Mouse (Mus musculus): ENCODE measurements around the gene Dtx4.
"Not testable (repeated sequence)": the region's sequence is repeated elsewhere in the genome, so short reads cannot be mapped to it uniquely, and the experiment has no call there.

Gene Dtx4

DNA sequence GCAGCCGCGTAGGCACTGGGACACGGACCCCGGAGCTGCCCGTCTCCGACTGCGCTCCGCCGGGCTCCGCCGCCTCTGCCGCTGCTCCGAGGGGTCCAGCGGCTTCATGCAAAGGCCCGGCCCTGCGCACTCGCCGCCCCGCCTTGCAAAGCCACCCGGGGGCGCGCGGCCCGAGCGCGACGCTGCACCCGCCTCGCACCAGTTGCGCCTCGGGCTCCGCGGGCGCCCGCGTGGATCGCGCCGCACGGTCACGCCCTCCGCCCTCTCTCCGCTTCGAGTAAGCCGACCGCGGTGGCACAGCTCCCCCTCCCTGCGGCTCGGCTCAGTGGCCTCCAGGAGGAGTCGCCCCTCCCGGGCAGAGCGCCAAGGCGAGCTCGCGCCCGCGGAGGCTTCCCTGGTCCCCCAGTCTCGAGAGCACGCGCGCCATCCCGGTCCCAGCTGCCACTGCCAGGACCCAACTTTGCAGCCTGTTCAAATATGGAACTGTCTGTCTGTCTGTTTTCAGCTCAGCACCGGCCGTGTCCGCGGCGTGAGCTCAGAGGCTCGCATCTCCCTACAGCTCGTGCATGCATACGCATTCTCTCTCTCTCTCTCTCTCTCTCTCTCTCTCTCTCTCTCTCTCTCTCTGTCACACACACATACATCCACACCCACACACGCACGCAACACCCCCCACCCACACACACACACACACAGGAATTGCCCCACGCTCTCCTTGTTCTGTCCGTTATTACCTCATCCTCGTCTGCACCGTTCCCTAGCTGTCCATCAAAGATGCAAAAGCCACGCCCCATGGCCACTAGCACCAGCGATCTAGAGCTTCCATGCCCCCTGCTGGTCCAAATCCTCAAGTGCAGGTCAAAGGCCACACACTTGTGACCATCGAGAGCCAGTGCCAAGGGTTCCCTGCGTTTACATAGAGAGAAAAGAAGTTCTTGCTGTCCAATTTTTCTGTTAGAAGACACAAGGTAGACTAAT is at the start of gene Dtx4:
Gene Dtx4 (minus strand): TSS at position 85 of the 978 bp plus-strand sequence.
- DNase-seq: peak; percentile 96

DNA sequence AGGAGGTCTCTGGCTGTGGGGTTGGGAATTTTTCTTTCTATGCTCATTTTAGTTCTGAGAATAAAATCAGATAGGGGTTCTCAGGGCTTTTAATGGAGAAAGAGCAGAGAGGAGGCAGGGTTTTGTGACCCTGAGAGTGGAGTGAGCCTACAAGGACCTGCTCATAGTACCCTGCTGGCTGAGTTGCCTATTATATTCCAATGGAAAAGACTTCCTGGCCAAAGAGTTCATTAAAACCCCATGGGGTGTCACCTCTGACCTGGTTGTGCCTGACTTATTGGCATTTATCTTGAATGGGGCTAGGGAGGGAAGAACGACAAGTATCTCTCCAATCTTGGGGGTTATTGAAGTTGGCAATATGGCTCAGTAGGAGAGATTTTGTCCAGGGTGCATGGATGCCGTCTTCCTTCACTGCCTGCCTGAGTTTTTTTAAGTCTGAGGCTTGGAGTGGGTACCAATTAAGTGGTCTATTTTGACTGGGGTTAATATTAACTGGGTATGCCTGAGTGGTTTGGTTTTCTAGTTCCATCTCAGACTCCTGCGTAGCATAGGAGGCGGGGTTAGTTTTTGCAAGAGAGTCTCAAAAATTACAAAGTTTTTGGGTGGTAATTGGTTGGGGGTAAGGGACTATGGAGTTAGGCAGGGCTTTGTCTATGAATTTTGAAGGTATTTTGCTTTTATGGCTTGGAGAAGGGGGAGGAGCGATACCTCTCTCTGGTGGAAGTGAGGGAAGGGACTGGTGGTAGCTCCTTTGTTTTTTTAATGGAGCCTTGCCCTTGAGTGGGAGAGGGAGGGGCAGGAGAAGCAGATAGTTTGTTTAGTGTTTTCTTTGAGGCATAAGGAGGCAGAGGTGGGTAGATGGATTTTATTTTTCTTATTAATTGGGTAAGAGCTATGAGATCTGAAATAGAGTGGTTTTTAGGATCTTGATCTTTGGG is 49.0 kb upstream of the Dtx4 start:
- no peak for DNase-seq

DNA sequence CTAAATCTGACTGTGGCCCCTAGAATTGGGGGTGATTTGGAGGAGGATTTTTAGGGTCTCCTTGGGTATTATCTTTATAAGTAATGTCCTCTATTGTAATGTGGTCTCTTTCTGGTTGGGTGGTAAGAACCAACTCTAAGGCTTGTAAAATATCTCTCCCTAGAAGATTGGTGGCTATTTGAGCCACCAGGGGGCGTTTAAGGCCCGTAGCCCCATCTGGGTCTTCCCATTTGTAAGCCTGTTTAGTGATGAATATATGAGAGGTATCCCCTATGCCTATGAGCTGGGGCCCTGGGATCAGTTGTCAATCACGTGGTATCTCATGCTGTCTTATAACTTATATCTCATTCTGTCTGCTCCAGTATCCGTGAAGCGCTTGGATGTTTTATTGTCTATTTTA is 47.9 kb upstream of the Dtx4 start:
- no peak for DNase-seq

DNA sequence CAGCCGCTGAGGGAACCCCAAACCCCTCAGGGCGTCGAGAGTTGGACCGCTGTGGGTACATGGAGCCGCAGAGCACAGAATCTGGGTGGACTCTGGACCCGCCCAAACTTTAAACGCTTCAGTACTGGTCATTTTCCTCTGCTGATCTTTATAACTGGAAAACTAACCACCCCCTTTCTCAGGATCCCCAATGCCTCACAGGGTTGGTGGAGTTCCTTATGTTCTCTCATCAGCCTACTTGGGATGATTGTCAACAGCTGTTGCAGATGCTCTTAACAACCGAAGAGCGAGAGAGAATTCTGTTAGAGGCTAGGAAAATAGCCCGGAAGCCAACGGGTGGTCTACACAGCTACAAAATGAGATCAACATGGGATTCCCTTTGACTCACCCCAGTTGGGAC is 44.2 kb upstream of the Dtx4 start, which contains the start of gene Fam111a:
Gene Fam111a (plus strand): TSS at position 301 of the 400 bp plus-strand sequence.
- not testable (repeated sequence) for DNase-seq

DNA sequence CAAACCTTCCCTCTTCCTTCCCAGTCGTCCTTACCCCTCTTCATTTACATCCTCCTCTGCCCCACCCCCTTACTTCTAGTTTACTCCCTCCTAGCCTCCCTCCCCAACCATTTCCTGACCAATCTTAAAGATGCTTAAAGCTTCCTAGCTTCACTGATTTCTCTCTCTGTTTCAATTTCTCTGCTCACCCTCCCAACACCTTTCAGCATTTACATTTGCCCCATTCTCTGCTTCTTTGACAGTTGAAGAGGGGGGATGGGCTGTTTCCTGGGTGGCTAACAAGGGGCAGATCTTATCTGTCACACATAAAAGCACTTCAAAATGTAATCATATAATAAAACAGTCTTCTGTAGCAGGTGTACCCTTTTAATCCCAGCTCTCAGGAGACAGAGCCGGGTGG is 40.4 kb upstream of the Dtx4 start:
- DNase-seq: no peak

DNA sequence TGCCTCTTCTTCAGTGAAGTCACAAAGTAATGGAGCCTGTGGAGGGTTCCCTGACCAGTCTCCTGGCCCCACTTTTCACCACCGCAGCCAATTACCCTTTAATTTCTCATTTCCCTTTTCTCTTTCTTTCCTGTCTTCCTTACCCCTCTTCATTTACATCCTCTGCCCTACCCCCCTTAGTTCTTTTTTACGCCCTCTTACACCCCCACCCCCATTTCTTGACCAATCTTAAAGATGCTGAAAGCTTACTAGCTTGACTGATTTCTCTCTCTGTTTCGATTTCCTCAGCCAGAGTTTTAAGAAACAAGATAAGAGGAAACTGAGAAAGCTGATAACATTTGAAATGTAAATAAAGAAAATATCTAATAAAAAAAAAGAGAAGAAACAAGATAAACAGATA is 39.5 kb upstream of the Dtx4 start:
- no peak for DNase-seq

DNA sequence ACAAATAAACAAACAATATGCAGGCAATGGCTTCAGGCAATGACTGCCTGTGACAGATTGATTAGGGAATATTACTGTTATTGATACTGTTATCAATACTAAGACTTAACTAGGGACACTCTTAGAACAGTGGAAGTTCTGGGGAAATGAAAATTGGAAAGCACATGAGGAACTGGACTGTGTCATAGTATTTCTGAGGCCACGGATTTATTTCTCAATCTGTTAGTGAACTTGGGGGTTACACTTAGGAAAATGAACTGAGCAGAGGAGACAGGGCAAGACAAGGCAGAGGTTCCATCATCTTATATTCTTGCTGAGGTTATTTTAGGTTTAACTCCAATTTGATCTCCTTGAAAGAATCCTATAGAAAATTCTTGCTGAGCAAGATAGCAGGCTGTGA is 38.7 kb upstream of the Dtx4 start:
- DNase-seq: no peak

DNA sequence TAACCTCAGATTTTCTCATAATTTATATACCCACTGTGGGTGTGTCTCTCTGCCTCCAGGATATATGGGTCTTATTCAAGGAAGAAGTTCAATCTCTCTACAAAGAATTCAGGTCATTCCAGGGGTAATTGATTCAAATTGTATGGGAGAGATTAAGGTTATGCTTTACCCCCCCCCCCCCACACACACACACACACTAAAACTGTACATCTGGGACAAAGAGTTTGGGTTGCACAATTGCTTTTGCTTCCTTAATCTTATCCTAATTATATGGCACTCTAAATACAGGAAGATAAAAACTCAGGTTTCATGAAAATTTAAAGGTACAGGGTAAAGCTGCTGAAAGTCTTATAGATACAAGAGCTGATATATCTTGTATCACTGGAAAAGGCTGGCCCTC is 35.9 kb upstream of the Dtx4 start:
- DNase-seq: no peak

DNA sequence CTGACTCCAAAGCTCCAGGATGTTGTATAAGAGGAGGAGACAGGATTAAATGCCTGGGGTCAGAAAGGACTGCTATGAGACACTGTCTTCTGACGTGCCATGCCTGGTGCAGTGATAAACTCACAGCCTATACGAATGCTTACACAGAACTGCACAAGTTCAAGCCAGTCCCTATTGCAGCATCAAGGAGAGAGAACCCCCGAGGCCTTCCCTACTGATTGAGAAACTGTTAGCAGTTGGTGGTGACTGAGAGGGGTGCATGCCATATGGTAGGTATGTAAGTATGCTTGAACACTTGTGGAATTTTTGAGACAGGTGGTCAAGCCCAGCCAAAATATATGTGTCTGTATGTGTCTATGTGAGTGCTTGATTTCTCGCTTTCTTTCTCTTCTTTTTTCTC is 22.1 kb upstream of the Dtx4 start:
- no peak for DNase-seq

DNA sequence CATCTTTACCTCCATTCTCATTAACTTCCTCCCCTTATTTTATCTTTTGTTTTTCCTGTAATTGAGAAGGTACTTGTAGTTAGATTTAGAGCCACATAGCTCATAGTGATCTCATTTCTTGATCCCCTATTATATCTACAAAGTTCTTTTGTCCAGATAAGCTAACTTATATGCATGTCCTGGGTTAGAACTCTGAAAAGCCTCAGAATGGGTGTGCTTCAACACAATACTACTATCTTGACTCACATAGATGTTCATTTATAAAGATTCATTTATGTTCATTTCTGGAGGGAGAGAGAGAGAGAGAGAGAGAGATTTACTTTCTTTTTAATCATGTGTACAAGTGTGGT is 17.3 kb upstream of the Dtx4 start:
- DNase-seq: no peak

DNA sequence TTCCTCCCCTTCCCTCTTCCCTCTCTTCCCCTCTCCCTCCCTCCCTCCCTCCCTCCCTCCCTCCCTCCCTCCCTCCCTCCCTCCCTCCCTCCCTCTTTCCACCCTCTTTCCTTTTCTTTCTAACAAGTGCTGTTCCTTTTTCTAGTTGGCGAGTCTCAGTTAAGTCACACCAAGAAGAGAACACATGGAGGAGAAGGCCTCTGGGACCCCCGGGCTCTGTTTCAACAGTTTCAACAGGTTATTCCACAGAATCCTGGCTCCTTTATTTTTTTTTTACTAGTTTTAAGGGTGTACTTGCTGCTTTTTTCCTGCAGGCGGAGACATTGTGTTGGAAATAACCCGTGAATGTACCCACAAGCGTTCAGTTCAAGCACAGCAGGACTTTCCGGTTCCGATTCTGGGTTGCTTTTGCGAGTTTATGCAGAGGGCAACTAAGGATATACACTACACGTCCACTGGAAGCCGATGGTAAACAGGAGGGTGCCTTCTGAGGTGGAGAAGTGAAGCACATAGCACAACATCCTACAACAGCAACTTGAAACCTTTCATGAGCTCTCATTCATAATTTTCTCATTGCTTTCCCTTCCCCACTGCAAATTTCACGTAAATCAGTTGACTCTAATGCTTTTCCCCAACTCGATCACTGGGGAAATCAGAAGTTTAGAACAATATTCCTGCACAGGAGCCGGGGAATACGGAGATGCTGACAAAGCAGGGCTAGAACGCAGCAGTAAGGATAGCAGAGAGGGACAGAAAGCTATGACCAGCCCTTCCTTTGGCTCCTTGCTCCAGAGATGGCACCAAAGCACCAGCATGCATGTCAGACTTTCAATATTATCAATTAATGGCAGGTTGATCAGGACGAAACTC is 16.7 kb upstream of the Dtx4 start:
- peak; percentile 68 for DNase-seq

DNA sequence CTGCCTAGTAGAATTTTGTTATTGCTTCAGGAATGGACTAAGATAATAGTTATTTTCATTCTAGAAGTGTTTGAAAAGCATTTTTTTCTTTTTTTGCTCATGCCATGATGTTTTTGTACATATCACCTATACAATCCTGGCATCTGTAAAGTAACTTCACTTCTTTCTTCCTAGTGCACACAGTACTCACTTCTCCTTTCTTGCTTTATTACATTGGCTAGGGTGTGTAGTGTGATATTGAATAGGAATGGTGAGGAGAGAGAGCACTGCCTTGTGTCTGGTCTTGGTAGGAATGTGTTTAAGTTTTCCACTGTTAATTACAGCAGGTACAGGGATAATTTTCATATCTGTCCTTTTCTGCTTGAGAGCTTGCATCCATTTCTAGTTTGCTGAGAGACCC is 13.4 kb upstream of the Dtx4 start:
- no peak for DNase-seq

DNA sequence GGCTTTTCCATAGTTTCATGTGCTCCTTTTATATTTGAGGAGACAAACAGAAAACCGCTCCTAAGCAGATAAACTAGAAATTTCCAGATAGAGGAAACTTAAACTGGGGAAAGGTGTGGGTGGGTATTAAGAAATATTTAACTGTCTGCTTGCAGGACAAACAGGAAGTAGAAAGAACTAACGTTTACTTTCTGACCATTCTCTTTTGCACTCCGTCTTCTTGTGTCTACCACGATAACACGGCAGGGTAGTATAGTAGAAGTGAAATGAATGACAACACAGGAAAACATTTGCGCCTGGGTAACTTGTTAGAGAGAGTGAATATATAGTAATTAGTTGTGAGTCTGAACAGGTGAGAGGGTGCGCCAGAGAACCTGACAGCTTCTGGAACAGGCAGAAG is 1.5 kb upstream of the Dtx4 start:
- DNase-seq: no peak

DNA sequence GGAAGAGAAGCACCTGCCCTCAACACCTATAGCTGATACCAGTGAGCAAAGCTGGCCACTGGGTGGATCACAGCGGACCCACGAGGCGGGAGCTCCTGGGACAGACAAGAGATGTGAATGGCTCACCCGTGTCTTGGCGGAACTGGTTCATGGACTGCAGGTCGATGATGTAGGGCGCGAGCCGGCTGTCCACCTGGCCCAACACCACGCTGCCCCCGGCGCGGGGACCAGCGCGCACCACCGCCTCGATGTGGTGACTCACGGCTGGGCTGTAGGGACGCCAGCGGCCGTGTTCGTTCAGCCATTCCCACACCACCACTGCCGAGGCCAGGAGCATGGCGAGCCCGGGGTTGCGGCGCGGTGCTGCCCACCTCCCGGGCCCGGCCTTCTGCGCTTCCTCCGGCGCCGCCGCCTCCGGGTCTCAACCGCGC is 358 bp downstream of the Dtx4 start:
- no peak for DNase-seq

DNA sequence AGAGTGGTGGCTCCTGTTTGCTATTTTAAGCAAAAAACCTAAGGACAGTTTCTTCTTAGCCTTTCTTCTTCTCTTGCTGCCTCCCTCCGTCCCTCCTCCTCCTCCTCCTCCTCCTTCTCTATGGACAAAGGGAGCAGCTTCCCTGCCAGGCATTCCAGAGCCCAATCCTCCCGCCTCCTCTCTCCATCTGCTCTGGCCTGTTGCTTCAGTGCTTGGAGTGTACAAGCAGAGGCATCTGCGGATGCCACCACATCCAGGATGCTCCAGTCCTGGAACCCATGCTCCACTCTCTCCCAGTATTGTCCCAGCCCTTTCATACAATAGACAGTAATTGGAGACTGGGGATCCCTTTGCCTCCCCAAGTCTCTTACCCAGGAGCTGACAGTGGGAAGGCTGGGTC is 1.1 kb downstream of the Dtx4 start:
- DNase-seq: peak; percentile 89

DNA sequence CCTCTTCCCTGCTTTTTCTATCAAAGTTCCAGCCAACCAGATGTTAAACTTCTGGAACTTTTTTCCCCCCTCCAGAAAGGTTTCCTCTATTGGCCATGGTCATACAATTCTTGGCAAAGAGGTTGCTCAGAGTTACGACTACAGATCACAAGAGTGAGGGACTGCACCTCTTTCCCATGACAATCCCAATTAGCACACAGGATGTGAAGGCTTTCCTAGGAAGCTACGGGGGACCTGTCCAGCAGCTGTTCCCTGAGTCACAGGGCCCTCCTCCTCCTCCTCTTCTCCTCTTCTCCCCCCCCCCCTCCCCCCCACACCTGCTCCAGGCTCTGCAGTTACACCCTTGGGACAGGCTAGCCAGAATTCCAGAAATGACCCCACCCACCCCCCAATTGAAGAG is 1.8 kb downstream of the Dtx4 start:
- DNase-seq: no peak

DNA sequence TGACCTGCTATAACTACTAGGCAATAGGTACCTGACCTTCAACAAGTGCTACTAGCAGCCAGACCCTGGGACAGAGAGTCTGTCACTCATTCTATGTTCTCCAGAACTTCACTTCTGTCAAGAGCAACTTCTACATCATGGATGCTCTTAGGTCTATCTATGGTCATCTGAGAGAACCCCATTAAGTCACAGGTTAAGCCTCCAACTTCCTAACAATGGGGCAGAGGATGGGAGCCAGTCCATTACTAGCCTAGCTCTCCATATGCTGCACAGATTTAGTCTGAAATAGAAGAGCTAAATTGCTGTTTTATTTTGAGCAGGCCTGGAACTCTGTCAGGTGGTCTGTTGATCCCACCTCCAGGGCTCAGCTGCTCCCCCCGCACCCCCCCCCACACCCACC is 2.3 kb downstream of the Dtx4 start:
- DNase-seq: no peak

DNA sequence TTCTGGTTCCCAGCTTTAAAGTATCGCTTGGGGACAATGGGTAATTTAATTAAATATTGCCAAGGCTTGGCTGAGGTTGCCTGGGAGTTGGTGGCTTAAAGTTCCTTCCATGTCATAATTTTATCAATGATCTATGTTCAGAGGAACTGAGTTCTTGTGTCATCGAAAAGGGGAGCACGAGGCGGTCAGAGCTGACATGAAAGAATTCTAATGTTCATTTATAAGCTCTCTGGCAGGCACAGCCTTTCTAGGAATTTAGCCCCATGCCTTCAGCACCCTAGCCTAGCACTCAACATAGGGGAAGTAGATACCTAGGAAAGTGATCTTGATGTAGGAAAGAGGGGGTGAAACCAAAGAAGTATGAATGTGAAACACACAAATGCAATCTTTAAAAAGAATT is 2.9 kb downstream of the Dtx4 start:
- no peak for DNase-seq

DNA sequence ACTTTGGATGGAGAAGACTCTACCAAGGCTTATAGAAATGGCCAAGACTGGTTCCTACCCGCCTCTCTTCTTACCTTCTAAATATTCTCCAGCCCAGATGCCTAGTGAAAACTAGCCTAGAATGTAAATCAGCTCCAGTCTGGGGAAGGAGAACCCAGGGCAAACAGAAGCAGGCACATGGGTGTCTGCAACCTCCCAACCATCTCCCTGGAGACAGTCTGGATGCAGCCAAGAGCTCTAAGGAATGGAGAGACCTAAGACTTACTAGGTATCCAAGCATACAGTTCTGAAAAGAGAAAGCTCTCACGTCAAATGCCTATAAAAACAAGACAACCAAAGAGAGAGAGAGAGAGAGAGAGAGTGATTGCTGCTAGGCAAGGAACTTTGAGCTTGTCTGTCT is 3.3 kb downstream of the Dtx4 start:
- no peak for DNase-seq

DNA sequence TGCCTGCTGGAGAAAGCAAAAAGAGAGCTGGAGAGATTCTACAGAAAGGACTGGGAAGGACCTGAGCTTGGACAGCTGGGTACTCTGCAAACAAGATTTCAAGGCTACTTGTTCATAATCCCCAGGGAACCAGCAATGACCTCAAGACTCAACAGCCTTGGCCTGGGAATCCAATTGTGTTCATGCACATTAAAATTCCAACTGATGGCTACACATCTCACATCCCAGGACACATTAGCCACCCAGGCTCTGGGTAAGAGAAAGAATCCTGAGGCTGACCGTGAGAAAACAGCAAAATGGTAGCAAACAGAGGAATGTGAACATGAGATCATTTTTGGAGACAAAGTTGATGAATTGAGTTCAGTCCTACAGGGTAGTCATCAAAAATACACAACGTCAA is 5.0 kb downstream of the Dtx4 start:
- no peak for DNase-seq

DNA sequence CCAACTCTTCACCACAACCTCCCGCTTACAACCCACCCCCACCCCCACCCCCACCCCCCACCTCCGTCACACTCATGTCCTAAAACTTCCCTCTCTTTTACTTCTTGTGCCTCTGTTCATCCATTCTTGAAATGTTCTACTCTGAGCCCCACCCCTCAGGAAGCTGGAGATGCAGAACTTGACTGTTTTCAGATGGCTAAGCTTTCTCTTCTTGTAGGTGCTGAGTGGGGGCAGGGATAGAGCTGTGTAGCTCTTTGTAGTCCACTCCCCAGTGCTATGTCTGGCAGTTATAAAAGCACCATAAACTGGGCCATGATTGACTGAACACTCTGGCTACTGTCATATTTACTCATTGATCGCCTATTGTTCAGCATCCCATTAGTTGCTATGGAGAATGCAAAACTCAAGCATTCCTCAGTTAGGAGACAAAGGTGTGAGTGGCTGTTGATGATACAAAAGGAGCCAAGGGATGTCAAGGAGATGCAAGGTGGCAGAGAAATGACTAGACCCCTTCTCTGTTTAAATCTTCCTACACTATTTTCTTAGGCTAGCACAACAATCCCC is 6.2 kb downstream of the Dtx4 start:
- no peak for DNase-seq

DNA sequence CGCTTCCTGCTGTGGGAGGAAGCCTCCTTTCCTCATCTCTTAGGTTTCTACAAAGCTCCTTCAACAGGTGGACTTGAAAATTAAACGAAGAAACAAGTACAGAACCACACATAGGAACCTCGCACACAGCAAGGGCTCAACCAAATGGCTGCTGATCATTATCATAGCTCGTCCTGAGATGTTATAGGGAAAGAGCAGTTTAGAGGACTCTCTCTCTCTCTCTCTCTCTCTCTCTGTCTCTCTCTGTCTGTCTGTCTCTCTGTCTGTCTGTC is 7.1 kb downstream of the Dtx4 start:
- no peak for DNase-seq
